Mouse (Mus musculus) embryonic facial prominence, embryonic 15.5 days (tissue): ENCODE measurements around the gene Paqr9. TPM values are rescaled to one million over a fixed set of nuclear protein-coding genes. Genes with fewer than 3 reads are reported as not detected.

Experiments used
- ATAC-seq: fragments of 200-750 bp; cut with Nextera tagmentation; 2 replicates; pipeline ENCODE4 v1.8.0; 2017; ENCODE audit warnings: low read depth, moderate TSS enrichment; ENCODE audit not compliant: insufficient number of reproducible peaks, low FRiP score, low TSS enrichment
- H3K27ac ChIP-seq: fragments of 300-500 bp; sonication (generic); replicated peaks from 2 replicates; pipeline ENCODE4 v1.5.1; 2015; ENCODE audit warnings: mild to moderate bottlenecking, inconsistent platforms
- H3K27me3 ChIP-seq: fragments of 300-500 bp; sonication (generic); 2 replicates; pipeline ENCODE4 v1.6.1; 2015; ENCODE audit warnings: inconsistent platforms
- H3K36me3 ChIP-seq: fragments of 300-500 bp; sonication (generic); 2 replicates; pipeline ENCODE4 v1.6.1; 2015; ENCODE audit warnings: mild to moderate bottlenecking, inconsistent platforms
- H3K4me1 ChIP-seq: fragments of 300-500 bp; sonication (generic); 2 replicates; pipeline ENCODE4 v1.6.1; 2015; ENCODE audit warnings: inconsistent platforms
- H3K4me2 ChIP-seq: fragments of 300-500 bp; sonication (generic); replicated peaks from 2 replicates; pipeline ENCODE4 v1.6.1; 2015; ENCODE audit warnings: mild to moderate bottlenecking, inconsistent platforms
- H3K4me3 ChIP-seq: fragments of 300-500 bp; sonication (generic); replicated peaks from 2 replicates; pipeline ENCODE4 v1.5.1; 2015; ENCODE audit warnings: mild to moderate bottlenecking, inconsistent platforms
- H3K9ac ChIP-seq: fragments of 300-500 bp; sonication (generic); 2 replicates; pipeline ENCODE4 v1.6.1; 2015; ENCODE audit warnings: inconsistent platforms
- H3K9me3 ChIP-seq: fragments of 300-500 bp; sonication (generic); replicated peaks from 2 replicates; pipeline ENCODE4 v1.6.1; 2016; ENCODE audit warnings: inconsistent platforms
- WGBS: fragments of 180-500 bp; shearing (Covaris S2); methylation state at CpG from one replicate; pipeline ENCODE4 v1.1.7; 2015; 5-methylcytosine and 5-hydroxymethylcytosine counted together
- polyA plus RNA-seq: library from polyadenylated mRNA; unstranded; fragments of >200 nt; fragmentation: Nextera tagmentation; extraction: Ambion mirVana; gene quantifications from 2 replicates; pipeline ENCODE4 v1.2.1, GENCODE M21; 2015

Gene Paqr9
- polyA plus RNA-seq, 1 experiment from 2014 or later: 0.23 TPM

- Histone ChIP-seq H3K27ac (no peak overlapping the region), H3K9ac (no peak overlapping the region), H3K36me3 (no peaks in the 10 kb centered on the region), H3K27me3 (no peaks in the 10 kb centered on the region), H3K9me3 (no peaks in the 10 kb centered on the region), H3K4me2 (no peak overlapping the region), H3K4me1 (no peaks in the 10 kb centered on the region), H3K4me3 (no peak overlapping the region)
- 77% methylated on average over 8 of the region's 8 CpGs for WGBS
- no peak for ATAC-seq
Measured at GRCm38 (mm10) chr9:95612246-95612768, 52.9 kb downstream of the Paqr9 start.

GRCm38 (mm10) chr9:95613426-95614127 is 54.1 kb downstream of the Paqr9 start:
- H3K9me3 ChIP-seq: no peaks in the 10 kb centered on the region
- no peak overlapping the region for H3K4me3 ChIP-seq
- no peak overlapping the region for H3K9ac ChIP-seq
- no peak overlapping the region for H3K4me2 ChIP-seq
- no peaks in the 10 kb centered on the region for H3K4me1 ChIP-seq
- no peaks in the 10 kb centered on the region for H3K27me3 ChIP-seq
- H3K36me3 ChIP-seq: no peaks in the 10 kb centered on the region
- no peak overlapping the region for H3K27ac ChIP-seq
- ATAC-seq: no peak
- WGBS: 15% methylated on average over 8 of the region's 9 CpGs

GRCm38 (mm10) chr9:95614861-95615615 is 55.6 kb downstream of the Paqr9 start:
- no peaks in the 10 kb centered on the region for H3K36me3 ChIP-seq
- ATAC-seq: no peak
- H3K9ac ChIP-seq: no peak overlapping the region
- 73% methylated on average over 14 of the region's 14 CpGs for WGBS
- H3K4me3 ChIP-seq: no peak overlapping the region
- H3K27me3 ChIP-seq: no peaks in the 10 kb centered on the region
- H3K9me3 ChIP-seq: no peaks in the 10 kb centered on the region
- H3K4me1 ChIP-seq: no peaks in the 10 kb centered on the region
- no peak overlapping the region for H3K27ac ChIP-seq
- H3K4me2 ChIP-seq: no peak overlapping the region

GRCm38 (mm10) chr9:95615961-95616360 is 56.5 kb downstream of the Paqr9 start:
- Histone ChIP-seq H3K27ac (no peak overlapping the region), H3K27me3 (no peaks in the 10 kb centered on the region), H3K36me3 (no peaks in the 10 kb centered on the region), H3K9me3 (no peaks in the 10 kb centered on the region), H3K9ac (no peak overlapping the region), H3K4me3 (no peak overlapping the region), H3K4me1 (no peaks in the 10 kb centered on the region), H3K4me2 (no peak overlapping the region)
- WGBS: 72% methylated on average over 3 of the region's 3 CpGs
- no peak for ATAC-seq

Other genes starting within 250 kb of the Paqr9 start
- 10.0 and 10.3 TPM in 2 replicates for gene Chst2, start 152.9 kb upstream of the Paqr9 start, polyA plus RNA-seq
- 128 and 132 TPM in 2 replicates for gene U2surp, start 47.7 kb upstream of the Paqr9 start, polyA plus RNA-seq
- 8.7 and 11.8 TPM in 2 replicates for gene Pcolce2, start 77.9 kb downstream of the Paqr9 start, polyA plus RNA-seq
- 2.9 and 3.3 TPM in 2 replicates for gene Trpc1, start 190.7 kb downstream of the Paqr9 start, polyA plus RNA-seq